Mouse (Mus musculus): Measurements from ENCODE around the gene Samd7.

DNA sequence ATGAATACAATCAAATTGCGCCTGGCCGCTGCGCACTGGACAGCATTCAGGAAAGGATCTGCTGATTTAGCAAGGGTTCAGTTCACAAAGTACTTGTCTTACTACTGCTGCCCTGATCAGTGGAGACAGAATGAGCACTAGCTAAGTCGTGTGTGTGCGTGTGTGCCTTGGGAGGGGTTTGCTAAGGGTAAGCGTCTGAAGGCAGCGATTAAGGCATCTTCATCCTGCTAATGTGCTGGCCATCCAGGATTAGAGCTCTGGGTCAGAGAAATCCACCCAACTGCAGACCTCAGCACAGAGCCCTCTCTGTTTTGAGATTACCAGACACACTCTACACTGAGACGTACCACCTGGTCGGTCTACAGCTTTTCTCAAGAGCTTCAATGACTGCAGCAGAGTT lies 2.2 kb downstream of the Samd7 start:
- TF ChIP-seq POLR2A (IDR thresholded peaks at IDR 0.05; ENCODE audit: borderline replicate concordance, extremely low read depth, insufficient read depth, insufficient read length, poor library complexity, severe bottlenecking) (no peak), CTCF (IDR thresholded peaks at IDR 0.05; ENCODE audit: borderline replicate concordance, extremely low read depth, insufficient read depth, insufficient read length) (no peak)

Measured in brain, embryonic 14.5 days (tissue).